Mouse (Mus musculus) embryonic fibroblast, embryonic 13.5 days (primary cell): ENCODE results near the gene Rnf214.

Source experiments
- CTCF ChIP-seq: IDR thresholded peaks from 2 replicates; pipeline ENCODE4 v1.5.1; 2011; ENCODE audit warnings: mild to moderate bottlenecking, control low read depth, low read length, moderate library complexity, borderline replicate concordance; ENCODE audit not compliant: insufficient read depth
- POLR2A ChIP-seq: IDR thresholded peaks from 2 replicates; pipeline ENCODE4 v1.6.1; 2011; ENCODE audit warnings: low read depth, mild to moderate bottlenecking, control low read depth, low read length, moderate library complexity

- no peak for TF ChIP-seq POLR2A
- TF ChIP-seq CTCF, result no peak
Observed at GRCm38 (mm10) chr9:45861813-45862212, 44.9 kb downstream of the Rnf214 start.
